Mouse (Mus musculus) MEL (cell line): ENCODE results near the gene Borcs7. TPM values are rescaled to one million over a fixed set of nuclear protein-coding genes. Genes with fewer than 3 reads are reported as not detected.
A peak's percentile ranks its signal among the peaks of the same experiment; 100 is the strongest.

Experiments used
- DNase-seq: peaks from one replicate; pipeline ENCODE4 v3.0.0; 2011; ENCODE audit warnings: low read depth, low spot score
- H3K27ac ChIP-seq: 2 replicates; pipeline ENCODE4 v1.5.1; 2012; ENCODE audit warnings: low read depth, mild to moderate bottlenecking, control low read depth, low read length, moderate library complexity; ENCODE audit not compliant: control insufficient read depth
- H3K27me3 ChIP-seq, 2 experiments: fragments of 150-350 bp in 1 of 2; sonication (generic) in 1 of 2; 2 replicates each; pipeline ENCODE4 v1.6.1; 2012; ENCODE audit warnings: low read length in 2 of 2, mild to moderate bottlenecking in 2 of 2, improper control_type of control experiment in 1 of 2, moderate library complexity in 1 of 2; ENCODE audit not compliant: insufficient read depth in 2 of 2, control insufficient read depth in 1 of 2
- H3K36me3 ChIP-seq, 2 experiments: 2 replicates each; pipeline ENCODE4 v1.6.1; 2012 to 2014; ENCODE audit warnings: low read length in 2 of 2, improper control_type of control experiment in 1 of 2, inconsistent platforms in 1 of 2, mild to moderate bottlenecking in 1 of 2; ENCODE audit not compliant: insufficient read depth in 2 of 2, control insufficient read depth in 1 of 2
- H3K4me1 ChIP-seq, 2 experiments: fragments of 150-350 bp in 1 of 2; sonication (generic) in 1 of 2; 2 replicates each; pipeline ENCODE4 v1.6.1; 2012; ENCODE audit warnings: low read length in 2 of 2, improper control_type of control experiment in 1 of 2, mild to moderate bottlenecking in 1 of 2; ENCODE audit not compliant: insufficient read depth in 2 of 2, control insufficient read depth in 1 of 2
- H3K4me3 ChIP-seq, 2 experiments: fragments of 150-350 bp in 1 of 2; sonication (generic) in 1 of 2; 2 replicates each; pipeline ENCODE4 v1.5.1; 2012; ENCODE audit warnings: low read depth in 2 of 2, low read length in 2 of 2, mild to moderate bottlenecking in 2 of 2, moderate library complexity in 2 of 2, control low read depth in 1 of 2, improper control_type of control experiment in 1 of 2; ENCODE audit not compliant: control insufficient read depth in 1 of 2, insufficient read depth in 1 of 2
- H3K79me2 ChIP-seq: 2 replicates; pipeline ENCODE4 v1.6.1; 2012; ENCODE audit warnings: mild to moderate bottlenecking, low read length, moderate library complexity; ENCODE audit not compliant: control insufficient read depth, poor library complexity, insufficient read depth
- H3K9ac ChIP-seq: 2 replicates; pipeline ENCODE4 v1.6.1; 2012; ENCODE audit warnings: low read depth, mild to moderate bottlenecking, control low read depth, low read length, moderate library complexity; ENCODE audit not compliant: control insufficient read depth, poor library complexity, severe bottlenecking
- H3K9me3 ChIP-seq: fragments of 150-350 bp; sonication (generic); replicated peaks from 2 replicates; pipeline ENCODE4 v1.6.1; 2012; ENCODE audit warnings: mild to moderate bottlenecking, low read length, improper control_type of control experiment, moderate library complexity; ENCODE audit not compliant: insufficient read depth
- BHLHE40 ChIP-seq: IDR thresholded peaks from 2 replicates; pipeline ENCODE4 v1.6.1; 2012; ENCODE audit warnings: low read depth, mild to moderate bottlenecking, inconsistent platforms, low read length, improper control_type of control experiment, borderline replicate concordance
- CHD1 ChIP-seq: IDR thresholded peaks from 2 replicates; pipeline ENCODE4 v1.6.1; 2012; ENCODE audit warnings: low read depth, mild to moderate bottlenecking, inconsistent platforms, low read length, improper control_type of control experiment
- CHD2 ChIP-seq: IDR thresholded peaks from 2 replicates; pipeline ENCODE4 v1.6.1; 2011; ENCODE audit warnings: low read length, improper control_type of control experiment
- CTCF ChIP-seq, 3 experiments: IDR thresholded peaks in 2 of 3; conservative IDR thresholded peaks in 1 of 3; 2 replicates each; pipeline ENCODE4 v1.5.1; 2011 to 2012; ENCODE audit warnings: low read length in 3 of 3, low read depth in 2 of 3, mild to moderate bottlenecking in 2 of 3, improper control_type of control experiment in 1 of 3, inconsistent platforms in 1 of 3, mixed read lengths in 1 of 3, moderate library complexity in 1 of 3; ENCODE audit not compliant: control insufficient read depth in 1 of 3, insufficient read depth in 1 of 3, poor library complexity in 1 of 3, severe bottlenecking in 1 of 3
- E2F4 ChIP-seq: IDR thresholded peaks from 2 replicates; pipeline ENCODE4 v1.6.1; 2011; ENCODE audit warnings: low read depth, low read length, improper control_type of control experiment, borderline replicate concordance
- ELF1 ChIP-seq: IDR thresholded peaks from 2 replicates; pipeline ENCODE4 v1.6.1; 2014; ENCODE audit warnings: low read depth, mild to moderate bottlenecking, inconsistent platforms, low read length, improper control_type of control experiment, moderate library complexity
- EP300 ChIP-seq, 2 experiments: IDR thresholded peaks; 2 replicates each; pipeline ENCODE4 v1.6.1; 2011; ENCODE audit warnings: improper control_type of control experiment in 2 of 2, low read length in 2 of 2, low read depth in 1 of 2, mild to moderate bottlenecking in 1 of 2
- GABPA ChIP-seq: IDR thresholded peaks from 2 replicates; pipeline ENCODE4 v1.6.1; 2012; ENCODE audit warnings: low read depth, mild to moderate bottlenecking, inconsistent platforms, low read length, improper control_type of control experiment, moderate library complexity
- GATA1 ChIP-seq: IDR thresholded peaks from 2 replicates; pipeline ENCODE4 v1.6.1; 2011; ENCODE audit warnings: low read depth, low read length, improper control_type of control experiment
- JUND ChIP-seq: IDR thresholded peaks from 2 replicates; pipeline ENCODE4 v1.6.1; 2011; ENCODE audit warnings: low read depth, mild to moderate bottlenecking, improper control_type of control experiment, low read length
- MAFK ChIP-seq: IDR thresholded peaks from 2 replicates; pipeline ENCODE4 v1.6.1; 2011; ENCODE audit warnings: low read depth, mild to moderate bottlenecking, low read length, improper control_type of control experiment, borderline replicate concordance
- MAZ ChIP-seq: IDR thresholded peaks from 2 replicates; pipeline ENCODE4 v1.6.1; 2012; ENCODE audit warnings: low read depth, mild to moderate bottlenecking, inconsistent platforms, low read length, improper control_type of control experiment
- MEF2A ChIP-seq: IDR thresholded peaks from 2 replicates; pipeline ENCODE4 v1.6.1; 2014; ENCODE audit warnings: low read depth, mild to moderate bottlenecking, inconsistent platforms, low read length, improper control_type of control experiment; ENCODE audit not compliant: poor library complexity, insufficient replicate concordance, severe bottlenecking; ENCODE audit errors: extremely low read depth
- MXI1 ChIP-seq: IDR thresholded peaks from 2 replicates; pipeline ENCODE4 v1.6.1; 2011; ENCODE audit warnings: mild to moderate bottlenecking, low read depth, low read length, improper control_type of control experiment
- MYB ChIP-seq: IDR thresholded peaks from 2 replicates; pipeline ENCODE4 v1.6.1; 2011; ENCODE audit warnings: mild to moderate bottlenecking, low read depth, low read length, improper control_type of control experiment
- POLR2A ChIP-seq, 2 experiments: IDR thresholded peaks; 2 replicates each; pipeline ENCODE4 v1.6.1; 2011 to 2012; ENCODE audit warnings: low read length in 2 of 2, mild to moderate bottlenecking in 2 of 2, control low read depth in 1 of 2, improper control_type of control experiment in 1 of 2, low read depth in 1 of 2, moderate library complexity in 1 of 2; ENCODE audit not compliant: control insufficient read depth in 1 of 2, insufficient read depth in 1 of 2, poor library complexity in 1 of 2
- POLR2AphosphoS5 ChIP-seq: IDR thresholded peaks from 2 replicates; pipeline ENCODE4 v1.6.1; 2012; ENCODE audit warnings: low read depth, borderline replicate concordance, mild to moderate bottlenecking, inconsistent platforms, low read length, moderate library complexity, mixed read lengths
- RAD21 ChIP-seq: IDR thresholded peaks from 2 replicates; pipeline ENCODE4 v1.6.1; 2011; ENCODE audit warnings: mild to moderate bottlenecking, low read depth, low read length, improper control_type of control experiment
- SIN3A ChIP-seq: IDR thresholded peaks from 2 replicates; pipeline ENCODE4 v1.6.1; 2012; ENCODE audit warnings: low read length, improper control_type of control experiment, inconsistent platforms
- SMC3 ChIP-seq: IDR thresholded peaks from 2 replicates; pipeline ENCODE4 v1.6.1; 2011; ENCODE audit warnings: low read depth, low read length, improper control_type of control experiment
- TBP ChIP-seq: IDR thresholded peaks from 2 replicates; pipeline ENCODE4 v1.8.0; 2011; ENCODE audit warnings: low read depth, low read length, improper control_type of control experiment
- UBTF ChIP-seq: IDR thresholded peaks from 2 replicates; pipeline ENCODE4 v1.6.1; 2012; ENCODE audit warnings: low read depth, mild to moderate bottlenecking, inconsistent platforms, low read length, improper control_type of control experiment, moderate library complexity, borderline replicate concordance; ENCODE audit not compliant: insufficient read depth
- ZC3H11A ChIP-seq: IDR thresholded peaks from 2 replicates; pipeline ENCODE4 v1.6.1; 2012; ENCODE audit warnings: low read depth, mild to moderate bottlenecking, inconsistent platforms, low read length, improper control_type of control experiment
- ZKSCAN1 ChIP-seq: IDR thresholded peaks from 2 replicates; pipeline ENCODE4 v1.6.1; 2012; ENCODE audit warnings: low read depth, mild to moderate bottlenecking, inconsistent platforms, low read length, improper control_type of control experiment, moderate library complexity
- ZNF384 ChIP-seq: IDR thresholded peaks from 2 replicates; pipeline ENCODE4 v1.6.1; 2012; ENCODE audit warnings: low read depth, mild to moderate bottlenecking, inconsistent platforms, low read length, improper control_type of control experiment
- polyA plus RNA-seq, 2 experiments: library from polyadenylated mRNA; stranded (reverse) in 1 of 2; unstranded in 1 of 2; fragments of >175 nt in 1 of 2; fragments of >200 nt in 1 of 2; gene quantifications; 2 replicates each; pipeline versions ENCODE4 v1.2.1 to v1.2.4; 2012; ENCODE audit warnings: low replicate concordance in 2 of 2, low read depth in 1 of 2; ENCODE audit not compliant: insufficient read length in 2 of 2, insufficient read depth in 1 of 2, missing spikeins in 1 of 2
- total RNA-seq: library from RNA; depleted of rRNA; stranded (reverse); fragments of 300-350 nt; gene quantifications from 2 replicates; pipeline ENCODE4 v1.2.3, GENCODE M21; 2012

Borcs7 gene
- total and polyA plus RNA-seq, 3 experiments, result 4.1 to 11.1 TPM; not detected in 1

DNA sequence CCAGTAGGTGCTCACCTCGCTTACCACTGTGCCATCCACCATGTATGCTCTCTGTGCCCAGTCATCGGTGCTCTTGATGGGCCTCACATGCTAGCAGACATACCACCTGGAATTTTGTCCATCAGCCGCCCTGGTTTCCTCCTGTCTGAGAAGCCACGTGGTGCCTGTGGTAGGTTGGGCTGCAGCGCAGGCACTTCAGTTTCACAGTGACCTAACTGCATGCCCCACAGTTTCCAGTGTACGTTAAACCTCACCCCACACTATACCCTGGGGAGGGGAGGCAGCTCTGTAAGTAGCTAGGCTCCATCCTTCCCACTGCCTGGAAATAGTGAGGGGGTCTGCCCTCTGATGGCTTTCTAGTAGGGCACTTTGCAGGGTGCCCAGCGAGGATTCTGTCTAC lies 43.9 kb downstream of the Borcs7 start:
- peaks cover 0 to under 1% of the 10 kb centered on the region in 2 experiments; a peak in 2 of 4 replicates for H3K36me3 ChIP-seq

DNA sequence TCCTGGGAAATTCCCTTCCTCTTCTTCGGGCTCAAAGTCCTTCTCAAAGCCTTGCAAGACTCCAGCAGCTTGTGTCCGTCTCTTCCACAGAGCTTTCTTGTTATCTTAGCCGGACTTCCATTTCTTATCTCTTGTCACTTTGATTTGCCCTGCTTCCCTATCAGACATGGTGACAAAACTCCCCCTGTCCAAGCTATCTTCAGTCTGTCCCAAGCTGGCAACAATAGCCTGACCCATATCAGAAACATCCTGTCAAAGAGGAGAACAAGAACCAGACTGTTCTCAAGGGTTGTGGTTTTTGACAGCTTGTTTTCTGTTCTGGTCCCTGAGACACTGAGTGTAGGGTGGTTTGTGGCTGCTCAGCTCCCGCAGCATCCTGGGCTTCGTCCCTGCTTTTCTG lies 45.5 kb downstream of the Borcs7 start:
- Histone ChIP-seq H3K79me2 (no peaks in the 10 kb centered on the region), H3K9me3 (no peaks in the 10 kb centered on the region), H3K4me3 (no peak overlapping the region), H3K36me3 (no peaks in the 10 kb centered on the region), H3K27me3 (no peaks in the 10 kb centered on the region), H3K9ac (no peak overlapping the region), H3K27ac (no peak overlapping the region), H3K4me1 (no peaks in the 10 kb centered on the region)
- TF ChIP-seq MYB (no peak), TBP (no peak), POLR2A (IDR thresholded peaks at IDR 0.05; ENCODE audit: control insufficient read depth in 1 of 2, insufficient read depth in 1 of 2, low read depth in 1 of 2, low read length in 2 of 2, poor library complexity in 1 of 2) (no peak), ZNF384 (no peak), GATA1 (peak; percentile 44; the same call in 1 of the 2 replicates), MXI1 (no peak), SMC3 (no peak)
- no peak for DNase-seq

More for the DNA sequence above, 43.9 kb downstream of the Borcs7 start:
- no peak overlapping the region for H3K9ac ChIP-seq
- TF ChIP-seq UBTF (no peak), ELF1 (no peak), SIN3A (no peak), ZC3H11A (no peak), CHD1 (no peak), CTCF (IDR thresholded peaks at IDR 0.05 in 2 of 3, conservative IDR thresholded peaks at IDR 0.05 in 1 of 3; ENCODE audit: control insufficient read depth in 1 of 3, insufficient read depth in 1 of 3, low read depth in 2 of 3, low read length in 3 of 3, poor library complexity in 1 of 3, severe bottlenecking in 1 of 3) (no peak), MAFK (no peak), MYB (no peak), POLR2AphosphoS5 (no peak), CHD2 (no peak), GABPA (no peak), BHLHE40 (no peak), RAD21 (no peak), ZKSCAN1 (no peak), JUND (no peak), E2F4 (no peak), MEF2A (no peak), MAZ (no peak), SMC3 (no peak), EP300 (IDR thresholded peaks at IDR 0.05; ENCODE audit: low read depth in 1 of 2, low read length in 2 of 2) (no peak)
- no peaks in the 10 kb centered on the region for H3K27me3 ChIP-seq
- no peaks in the 10 kb centered on the region for H3K9me3 ChIP-seq
- 0 out of 4 replicates have a peak, but pooled peaks cover under 1 to 5% of the 10 kb centered on the region in 2 experiments for H3K4me1 ChIP-seq
- H3K4me3 ChIP-seq, result no peak overlapping the region
- H3K79me2 ChIP-seq, result no peaks in the 10 kb centered on the region
- no peak for DNase-seq
- no peak overlapping the region for H3K27ac ChIP-seq
